Mouse (Mus musculus) cerebellum, adult 11 months (tissue): ENCODE data around the gene 4931406C07Rik.

Source experiments
- DNase-seq: peaks from one replicate; pipeline ENCODE4 v3.0.0; 2022

Gene 4931406C07Rik

GRCm38 (mm10) chr9:15237516-15238296, 68.5 kb downstream of the 4931406C07Rik start:
- no peak for DNase-seq

DNA sequence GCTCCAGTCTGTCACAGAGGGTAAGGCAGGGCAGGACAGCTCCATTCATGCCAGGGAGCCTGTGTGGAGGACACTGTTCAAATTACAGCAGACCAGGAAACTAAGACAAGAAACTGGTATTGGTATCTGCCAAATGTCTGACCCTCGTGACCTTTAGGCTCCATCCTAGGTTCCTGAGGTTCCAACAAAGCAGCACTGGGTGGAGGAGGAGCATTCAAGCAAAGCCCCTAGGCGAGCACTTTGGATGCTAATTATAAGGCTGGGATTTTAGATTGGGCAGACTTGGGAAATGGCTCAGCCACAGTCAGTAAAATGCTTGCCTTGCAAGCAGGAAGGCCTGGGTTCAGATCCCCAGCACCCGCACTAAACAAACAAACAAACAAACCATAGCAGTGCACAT, 70.3 kb downstream of the 4931406C07Rik start:
- DNase-seq = no peak

DNA sequence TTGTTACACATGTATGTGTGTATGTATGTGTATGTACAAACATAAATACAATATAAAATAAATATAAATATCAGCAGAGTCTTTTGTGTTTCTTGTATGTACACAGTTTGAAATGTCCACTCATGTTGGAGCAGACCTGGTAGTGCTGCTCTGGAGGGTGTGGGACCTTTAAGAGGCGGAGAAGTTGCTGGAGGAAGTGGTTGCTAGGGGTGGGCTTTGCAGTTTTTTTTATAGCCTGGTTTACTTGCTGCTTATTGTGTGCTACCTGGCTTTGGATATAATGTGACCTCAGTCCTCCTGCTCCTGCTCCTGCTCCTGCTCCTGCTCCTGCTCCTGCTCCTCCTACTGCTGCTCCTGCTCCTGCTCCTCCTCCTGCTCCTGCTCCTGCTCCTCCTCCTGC, 72.6 kb downstream of the 4931406C07Rik start:
- no peak for DNase-seq
